Mouse (Mus musculus): Measurements from ENCODE around the gene Smarcc2.

- TF ChIP-seq CTCF (IDR thresholded peaks at IDR 0.05; ENCODE audit: low read depth) (no peak), EP300 (IDR thresholded peaks at IDR 0.05; ENCODE audit: low read depth) (no peak)
Observed at GRCm38 (mm10) chr10:128505974-128506373, 46.9 kb downstream of the Smarcc2 start.

Data from heart, postnatal 0 days (tissue).